Mouse (Mus musculus) gastrocnemius, postnatal 14 days (tissue): Measurements from ENCODE around the gene Hoxd11. TPM values are rescaled to one million over a fixed set of nuclear protein-coding genes. Genes with fewer than 3 reads are reported as not detected.

ENCODE experiments used
- DNase-seq: peaks from one replicate; pipeline ENCODE4 v3.0.0; 2021; ENCODE audit warnings: mixed read lengths
- intact Hi-C: fragments of 180-260 bp; cut with DNase I; formaldehyde crosslinking; loops from one replicate; pipeline ENCODE4 v1.15.1; 2025; ENCODE audit warnings: low total_unique reads
- total RNA-seq, 2 experiments: library from RNA; stranded (reverse); gene quantifications; 2 replicates each; pipeline ENCODE4 v1.2.3; 2021

Hoxd11 gene
- total RNA-seq, 2 experiments from 2014 or later: 0.29 TPM; not detected in 1

DNA sequence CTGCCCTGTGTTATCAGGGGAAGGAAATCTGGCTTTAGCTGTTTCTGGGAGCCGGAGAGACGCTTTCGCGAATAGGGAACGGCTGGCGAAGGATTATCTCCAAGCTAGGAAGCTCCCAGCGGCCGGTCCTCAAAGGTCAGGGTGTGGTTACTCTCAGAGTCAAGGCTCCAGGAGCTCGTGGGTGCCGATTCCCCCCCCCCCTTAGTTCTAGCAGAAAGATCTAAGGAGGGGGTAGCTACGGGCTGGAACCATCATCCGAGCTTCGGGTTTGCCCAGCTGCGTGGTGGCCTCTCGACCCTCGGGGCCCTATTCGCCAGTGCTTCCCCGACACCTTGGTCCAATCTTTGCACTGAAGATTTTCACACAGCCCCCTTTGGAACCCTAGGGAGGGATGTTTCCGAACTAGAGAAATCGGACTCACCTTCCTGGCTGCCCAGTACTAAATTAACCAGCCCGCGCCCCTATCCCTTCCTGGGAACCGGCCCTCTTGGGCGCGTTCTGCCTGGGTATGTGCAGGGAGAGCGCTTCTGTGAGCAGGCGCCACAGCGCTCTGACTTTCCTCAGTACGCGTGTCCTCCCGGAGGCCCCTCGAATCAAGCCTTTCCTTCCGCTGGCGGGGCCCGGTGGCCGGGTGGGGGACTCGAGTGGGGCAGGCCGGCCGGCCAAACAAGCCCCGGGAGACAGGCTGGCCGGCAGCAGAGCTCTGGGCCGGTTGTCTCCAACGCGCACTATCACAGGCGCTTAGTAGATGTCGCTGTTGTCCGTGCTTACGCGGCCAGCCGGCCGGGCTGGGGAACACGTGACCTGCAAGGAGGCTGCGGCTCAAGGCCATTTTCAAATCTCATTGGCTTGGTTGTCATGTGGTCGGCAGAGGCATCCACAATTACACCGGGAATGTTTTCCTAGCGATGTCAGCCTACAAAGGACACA lies 11.9 kb downstream of the Hoxd11 start, which contains the start of gene Hoxd10:
Gene Hoxd10, plus strand, starts transcription at position 903 of the 930 bp plus-strand sequence.
- peak; percentile 84 for DNase-seq
- intact Hi-C loops: no loop called here

DNA sequence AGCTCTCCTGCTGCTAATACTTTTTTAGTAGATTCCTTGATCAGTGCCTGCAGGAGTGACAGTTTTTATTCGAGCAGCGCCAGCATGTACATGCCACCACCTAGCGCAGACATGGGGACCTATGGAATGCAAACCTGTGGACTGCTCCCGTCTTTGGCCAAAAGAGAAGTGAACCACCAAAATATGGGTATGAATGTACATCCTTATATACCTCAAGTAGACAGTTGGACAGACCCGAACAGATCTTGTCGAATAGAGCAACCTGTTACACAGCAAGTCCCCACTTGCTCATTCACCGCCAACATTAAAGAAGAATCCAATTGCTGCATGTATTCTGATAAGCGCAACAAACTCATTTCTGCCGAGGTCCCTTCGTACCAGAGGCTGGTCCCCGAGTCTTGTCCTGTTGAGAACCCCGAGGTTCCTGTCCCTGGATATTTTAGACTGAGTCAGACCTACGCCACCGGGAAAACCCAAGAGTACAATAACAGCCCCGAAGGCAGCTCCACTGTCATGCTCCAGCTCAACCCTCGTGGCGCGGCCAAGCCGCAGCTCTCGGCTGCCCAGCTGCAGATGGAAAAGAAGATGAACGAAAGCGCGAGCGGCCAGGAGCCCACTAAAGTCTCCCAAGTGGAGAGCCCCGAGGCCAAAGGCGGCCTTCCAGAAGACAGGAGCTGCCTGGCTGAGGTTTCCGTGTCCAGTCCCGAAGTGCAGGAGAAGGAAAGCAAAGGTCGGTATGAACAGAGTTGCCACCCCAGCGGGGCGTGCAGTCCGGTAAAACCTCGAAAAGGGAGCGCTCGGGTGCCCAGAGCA lies 12.8 kb downstream of the Hoxd11 start:
- intact Hi-C loops: no loop called here
- no peak for DNase-seq

DNA sequence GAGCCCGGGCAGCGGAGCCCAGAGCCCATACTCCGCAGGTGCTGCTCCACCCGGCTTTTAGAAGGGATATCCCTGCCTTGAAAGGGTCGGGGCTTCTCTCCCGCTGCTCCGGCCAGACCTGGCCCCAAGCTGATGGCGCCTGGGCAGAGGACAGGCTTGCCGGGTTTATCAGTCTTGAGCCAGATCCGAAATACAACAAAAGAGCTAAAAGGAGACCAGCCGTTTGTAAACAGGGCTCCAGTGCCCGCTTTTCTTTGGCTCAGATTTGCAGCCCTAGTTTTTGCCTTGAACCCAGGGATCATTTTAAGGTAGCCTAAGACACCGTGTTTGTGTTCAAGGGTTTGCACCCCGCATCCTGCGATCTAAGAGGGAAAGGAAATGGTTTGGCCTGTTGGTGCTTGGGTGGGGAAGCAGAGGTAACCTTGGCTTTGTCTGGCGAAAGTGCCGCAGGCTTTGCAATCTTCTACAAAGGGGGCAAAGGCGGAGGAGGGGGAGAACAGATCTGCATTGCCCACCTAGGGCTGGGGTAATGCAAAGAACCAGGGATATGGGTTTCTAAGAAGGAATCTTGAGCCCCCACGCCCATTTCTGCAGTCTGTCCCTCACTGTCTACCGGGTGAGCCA lies 13.6 kb downstream of the Hoxd11 start:
- no peak for DNase-seq
- intact Hi-C loops: no loop called here

DNA sequence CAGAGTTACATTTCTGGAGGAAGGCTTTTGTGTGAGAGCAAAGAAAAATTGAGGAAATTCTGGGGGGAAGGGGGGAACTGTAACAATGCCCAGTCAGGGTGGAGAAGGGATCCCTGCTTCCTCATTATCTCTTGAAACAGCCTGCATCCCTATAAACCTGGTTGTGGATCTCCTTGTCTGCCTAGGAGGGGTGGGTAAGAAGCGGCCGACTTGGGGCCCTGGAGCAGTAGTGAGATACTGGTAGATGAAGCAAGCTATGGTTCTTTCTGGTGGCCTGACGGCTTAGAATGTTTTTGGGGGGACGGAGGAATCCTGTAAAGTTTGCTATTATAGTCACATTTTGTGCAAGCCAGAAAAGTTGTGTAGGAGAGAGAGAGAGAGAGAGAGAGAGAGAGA lies 14.1 kb downstream of the Hoxd11 start:
- DNase-seq: no peak
- intact Hi-C loops: no loop called here

DNA sequence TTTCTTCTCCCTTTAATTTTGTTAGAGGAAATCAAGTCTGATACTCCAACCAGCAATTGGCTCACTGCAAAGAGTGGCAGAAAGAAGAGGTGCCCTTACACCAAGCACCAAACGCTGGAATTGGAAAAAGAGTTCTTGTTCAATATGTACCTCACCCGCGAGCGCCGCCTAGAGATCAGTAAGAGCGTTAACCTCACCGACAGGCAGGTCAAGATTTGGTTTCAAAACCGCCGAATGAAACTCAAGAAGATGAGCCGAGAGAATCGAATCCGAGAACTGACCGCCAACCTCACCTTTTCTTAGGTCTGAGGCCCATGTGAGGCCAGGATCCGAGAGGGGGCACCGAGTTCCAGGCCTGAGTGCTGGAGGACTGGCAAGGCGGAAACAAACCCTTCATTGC lies 14.7 kb downstream of the Hoxd11 start:
- no peak for DNase-seq
- intact Hi-C loops: no loop called here

DNA sequence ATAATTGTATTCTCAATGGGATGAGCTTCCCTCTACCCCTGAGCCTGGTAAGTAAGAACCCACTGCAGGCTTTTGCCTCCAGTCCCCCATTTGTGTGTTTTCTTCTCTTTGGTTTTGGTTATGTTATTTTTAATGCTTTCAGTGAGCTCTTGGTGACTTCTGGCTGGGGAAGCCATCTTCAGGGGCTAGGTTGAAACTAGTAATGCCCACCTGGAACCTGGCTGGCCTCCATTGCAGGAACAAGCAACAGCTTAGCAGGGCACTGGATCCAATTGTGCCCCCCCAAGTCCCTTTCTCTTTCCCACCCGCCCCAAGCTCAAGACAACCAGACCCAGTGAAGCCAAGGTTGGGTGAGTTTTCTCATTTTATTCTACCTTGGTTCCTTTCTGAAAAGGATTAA lies 16.0 kb downstream of the Hoxd11 start:
- no peak for DNase-seq
- intact Hi-C loops: no loop called here

DNA sequence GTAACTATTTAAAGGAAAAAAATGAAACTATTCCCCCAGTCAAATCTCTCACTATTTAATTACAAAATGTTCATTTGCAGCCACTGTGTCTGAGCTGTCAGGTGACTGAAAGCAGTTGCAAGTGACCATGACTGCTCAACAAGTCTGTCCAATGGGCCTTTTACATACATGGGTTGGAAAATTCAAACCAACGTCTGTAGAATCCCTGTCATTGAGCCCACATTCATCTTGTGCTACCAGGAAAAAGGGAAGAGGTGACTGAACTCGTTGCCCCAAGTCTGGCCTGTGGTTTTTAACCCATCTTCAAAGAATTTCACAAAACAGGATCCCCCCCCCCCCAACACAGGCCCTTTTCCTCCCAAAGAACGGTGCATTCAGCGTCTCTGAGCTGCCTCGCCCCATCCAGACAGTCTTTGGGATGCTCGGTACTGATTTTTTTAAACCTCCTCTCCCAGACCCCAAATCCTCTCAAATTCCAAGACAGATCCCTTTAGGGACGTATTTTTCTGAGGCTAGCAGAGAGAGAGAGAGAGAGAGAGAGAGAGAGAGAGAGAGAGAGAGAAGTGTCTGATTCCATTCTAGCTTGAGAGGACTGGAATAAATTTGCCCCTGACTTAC lies 16.6 kb downstream of the Hoxd11 start:
- no peak for DNase-seq
- intact Hi-C loops: no loop called here

DNA sequence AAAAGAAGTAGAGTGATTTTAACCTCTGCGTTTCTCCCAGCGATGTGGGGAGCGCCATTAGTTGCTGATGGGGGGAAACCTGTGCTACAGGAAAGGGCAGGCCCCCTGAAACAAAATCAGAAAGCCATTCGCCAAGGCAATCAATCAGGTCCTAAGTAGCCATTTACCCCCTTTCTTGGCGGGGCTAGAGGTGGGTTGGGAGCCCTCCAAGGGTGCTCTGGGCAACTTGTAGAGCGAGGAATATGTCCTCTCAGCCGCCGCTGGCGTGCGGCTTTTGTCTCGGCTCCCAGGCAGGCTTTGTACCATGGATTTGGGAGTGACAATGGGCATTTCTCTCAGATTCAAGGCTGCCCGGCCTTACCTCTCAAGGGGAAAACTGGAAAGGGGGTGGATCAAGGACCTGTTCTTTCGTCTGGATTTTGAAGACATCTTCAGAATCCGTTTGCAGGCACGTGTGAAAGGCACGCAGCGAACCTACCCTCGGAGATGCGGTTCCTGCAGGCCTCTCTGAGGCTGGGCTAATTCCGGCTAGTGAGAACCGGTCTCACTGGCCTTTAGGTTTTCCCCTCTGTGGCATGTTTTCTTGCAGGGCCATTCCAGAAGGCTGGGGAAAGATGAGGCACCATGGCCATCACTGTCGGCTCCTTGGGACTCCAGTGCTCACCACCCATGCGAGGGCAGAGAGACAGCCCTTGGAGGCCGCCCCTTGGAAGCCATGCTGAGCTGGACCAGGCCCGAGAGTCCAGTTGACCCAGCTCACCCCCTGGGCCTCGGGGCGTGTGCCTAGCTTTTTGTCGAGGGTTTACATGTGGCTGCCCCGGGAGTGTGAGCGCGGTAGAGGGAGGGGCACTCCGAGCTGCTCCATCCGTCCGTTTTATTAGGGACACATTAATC lies 17.3 kb downstream of the Hoxd11 start:
- DNase-seq: no peak
- intact Hi-C loops: no loop called here

DNA sequence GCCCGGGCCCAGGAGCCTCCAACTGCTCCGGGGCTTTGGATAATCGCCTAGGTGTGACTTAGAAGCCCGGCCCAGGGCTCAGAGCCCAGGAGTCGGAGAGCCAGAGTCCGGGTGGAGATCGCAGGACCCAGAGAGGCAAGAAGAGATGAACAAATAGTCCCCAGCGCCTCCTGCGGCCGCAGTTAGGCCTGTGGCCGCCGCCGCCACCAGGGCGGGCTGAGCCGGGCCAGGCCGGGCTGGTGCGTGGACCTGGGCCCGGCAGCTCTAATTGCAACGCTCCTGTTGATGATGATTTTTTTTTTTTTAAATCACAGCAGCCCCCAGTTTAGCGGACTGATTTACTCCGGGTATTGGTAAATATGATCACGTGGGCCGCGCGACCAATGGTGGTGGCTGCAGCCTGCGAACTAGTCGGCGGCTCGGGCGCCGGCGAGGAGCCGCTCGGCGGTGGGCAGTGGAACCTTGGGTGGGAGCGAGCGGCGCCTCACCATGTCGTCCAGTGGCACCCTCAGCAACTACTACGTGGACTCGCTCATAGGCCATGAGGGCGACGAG lies 18.3 kb downstream of the Hoxd11 start, which contains the start of gene Hoxd9:
Gene Hoxd9, plus strand, starts transcription at position 161 of the 555 bp plus-strand sequence.
- peak; percentile 77 for DNase-seq
- intact Hi-C loops: no loop called here

DNA sequence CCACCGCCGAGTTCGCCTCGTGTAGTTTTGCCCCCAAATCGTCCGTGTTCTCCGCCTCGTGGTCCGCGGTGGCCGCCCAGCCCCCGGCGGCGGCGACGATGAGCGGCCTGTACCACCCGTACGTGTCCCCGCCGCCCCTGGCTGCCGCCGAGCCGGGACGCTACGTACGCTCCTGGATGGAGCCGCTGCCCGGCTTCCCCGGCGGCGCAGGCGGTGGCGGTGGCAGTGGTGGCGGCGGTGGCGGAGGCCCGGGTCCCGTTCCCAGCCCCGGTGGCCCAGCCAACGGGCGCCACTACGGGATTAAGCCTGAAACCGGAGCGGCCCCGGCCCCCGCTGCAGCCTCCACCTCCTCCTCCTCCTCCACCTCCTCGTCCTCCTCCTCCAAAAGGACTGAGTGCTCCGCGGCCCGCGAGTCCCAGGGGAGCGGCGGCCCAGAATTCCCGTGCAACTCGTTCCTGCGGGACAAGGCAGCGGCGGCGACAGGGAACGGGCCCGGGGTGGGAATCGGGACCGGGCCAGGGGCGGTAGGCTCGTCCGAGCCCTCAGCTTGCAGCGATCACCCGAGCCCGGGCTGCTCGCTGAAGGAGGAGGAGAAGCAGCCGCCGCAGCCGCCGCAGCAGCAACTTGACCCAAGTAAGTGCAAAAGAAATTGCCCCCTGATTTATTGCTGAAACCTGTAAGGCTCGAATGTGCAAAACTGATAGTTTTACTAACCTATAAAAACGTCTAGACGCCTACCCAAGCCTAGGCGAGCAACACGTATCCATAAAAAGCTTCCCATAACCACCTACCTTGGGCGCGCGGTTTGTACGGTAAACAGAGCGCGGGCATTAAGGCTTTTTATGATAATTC lies 19.1 kb downstream of the Hoxd11 start:
- no peak for DNase-seq

DNA sequence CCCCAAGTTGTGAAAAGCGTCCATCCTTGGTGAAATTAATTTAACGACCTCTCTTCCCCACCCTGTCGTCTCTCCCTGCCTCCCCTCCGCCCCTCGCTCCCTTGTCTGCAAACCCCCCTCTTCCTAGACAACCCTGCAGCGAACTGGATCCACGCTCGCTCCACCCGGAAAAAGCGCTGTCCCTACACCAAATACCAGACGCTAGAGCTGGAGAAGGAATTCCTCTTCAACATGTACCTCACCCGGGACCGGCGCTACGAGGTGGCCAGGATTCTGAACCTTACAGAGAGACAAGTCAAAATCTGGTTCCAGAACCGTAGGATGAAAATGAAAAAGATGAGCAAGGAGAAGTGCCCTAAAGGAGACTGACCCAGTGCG lies 19.7 kb downstream of the Hoxd11 start:
- DNase-seq: no peak
- intact Hi-C loops: no loop called here

More for the DNA sequence above, 19.1 kb downstream of the Hoxd11 start:
- intact Hi-C loops: no loop called here

DNA sequence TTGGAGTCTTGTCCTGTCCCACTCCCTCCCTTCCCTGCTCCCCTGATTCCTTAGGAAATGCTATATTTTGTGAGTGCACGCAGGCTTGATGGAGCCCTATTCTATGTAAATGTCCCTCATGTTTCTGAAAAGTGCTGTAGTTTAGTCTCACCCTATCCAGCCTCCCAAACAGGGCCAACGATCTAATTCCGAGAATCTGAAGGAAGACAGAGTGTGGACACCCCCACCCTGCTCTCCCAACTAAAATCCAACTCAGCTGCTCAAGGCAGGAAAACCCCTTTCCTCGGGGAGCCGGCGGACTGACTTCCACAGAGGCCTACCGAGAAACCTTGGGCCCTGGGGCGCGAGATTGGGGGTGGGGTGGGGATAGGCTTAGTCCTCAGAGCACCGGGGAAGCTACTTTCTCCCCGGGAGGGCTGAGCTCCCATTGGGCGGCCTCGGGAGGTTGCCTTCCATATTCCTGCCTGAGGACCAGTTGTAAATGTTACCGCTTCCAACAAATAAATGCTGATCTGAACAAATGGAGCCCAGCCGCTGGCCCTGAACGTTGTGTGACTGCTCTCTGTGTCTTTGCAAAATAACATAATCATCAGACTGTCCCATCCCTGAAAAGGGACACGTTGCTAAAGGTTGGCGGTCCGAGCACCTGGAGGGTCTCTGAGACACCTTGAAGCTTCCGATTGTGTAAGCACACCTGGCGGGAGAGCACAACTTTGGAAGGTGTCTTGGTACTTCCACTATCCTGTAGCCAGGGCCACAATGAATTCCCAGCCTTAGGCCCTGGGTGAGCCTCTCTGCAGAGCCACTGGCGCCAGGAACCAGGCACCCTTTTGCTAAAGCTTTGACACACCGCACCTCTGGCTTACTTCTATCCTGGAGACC lies 20.5 kb downstream of the Hoxd11 start:
- intact Hi-C loops: loop anchor here (5.0 kb wide), 3 partner anchors 267 to 612 kb away; no protein-coding TSS in a partner anchor
- no peak for DNase-seq

DNA sequence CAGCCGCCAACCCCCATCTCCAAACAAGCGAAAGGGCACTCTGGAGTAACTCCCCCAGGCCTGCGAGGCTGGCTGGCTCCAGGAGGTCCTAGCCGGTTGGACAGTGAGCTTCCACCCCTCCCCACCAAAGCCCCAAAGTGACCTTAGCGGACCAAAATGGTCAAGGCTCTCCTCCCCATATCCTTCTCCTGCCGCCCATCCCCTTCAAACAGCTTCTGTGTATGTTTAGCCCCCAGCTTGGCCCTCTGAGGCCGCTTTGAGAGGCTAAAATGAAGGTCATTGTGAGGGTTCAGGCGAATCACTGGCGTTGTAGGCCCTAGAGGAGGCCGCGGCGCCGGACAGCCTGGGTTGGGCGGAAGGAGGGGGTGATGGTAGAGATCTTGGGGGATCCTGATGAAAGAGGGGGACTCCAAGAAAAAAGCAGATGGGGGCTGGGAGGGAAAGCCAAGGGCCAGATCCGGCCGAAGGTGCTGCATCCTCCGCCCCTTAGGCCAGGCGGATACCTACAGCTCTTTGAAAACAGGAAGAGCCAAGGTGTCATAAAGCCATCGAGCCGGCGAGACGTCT lies 21.3 kb downstream of the Hoxd11 start:
- no peak for DNase-seq
- intact Hi-C loops: loop anchor here (5.0 kb wide), 3 partner anchors 267 to 612 kb away; no protein-coding TSS in a partner anchor

DNA sequence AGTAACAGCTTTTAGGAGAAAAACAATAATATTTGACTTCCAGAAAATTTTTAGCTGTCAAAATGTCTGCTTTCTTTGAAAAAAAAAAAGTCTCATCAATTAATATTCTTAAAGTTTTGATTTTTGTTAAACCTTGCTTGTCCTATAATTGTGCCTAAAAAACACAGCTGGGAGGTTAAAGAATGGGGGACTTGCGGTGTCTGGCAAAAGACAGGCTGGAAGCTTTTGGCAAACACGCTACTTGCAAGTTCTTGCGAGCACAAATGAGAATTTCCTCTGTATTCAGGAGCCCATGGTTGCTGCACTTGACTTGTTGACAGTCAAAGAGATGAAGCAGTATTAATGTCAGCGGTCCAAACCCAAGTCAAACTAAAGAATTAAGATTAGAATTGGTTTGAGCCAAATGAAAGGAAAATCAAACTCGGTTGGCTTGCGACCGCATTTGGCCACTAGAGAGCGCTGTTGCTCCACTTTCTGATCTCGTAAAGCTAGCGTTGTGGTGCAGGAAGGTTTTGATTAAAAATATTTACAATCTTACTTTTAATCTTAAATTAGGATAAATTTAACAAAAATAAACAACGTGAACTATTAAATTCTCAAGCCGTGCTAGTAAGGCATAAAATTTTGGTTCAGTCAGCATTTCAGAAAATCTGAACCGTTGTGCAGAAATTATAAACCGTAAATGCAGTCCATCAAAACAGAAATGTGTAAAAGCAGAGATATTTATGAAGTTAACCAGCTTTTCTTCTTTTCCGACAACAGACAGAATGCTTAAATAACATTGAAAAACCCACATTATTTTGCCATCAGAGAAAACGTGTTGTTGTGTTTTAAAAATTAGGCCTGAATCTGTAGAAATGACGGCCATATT lies 22.8 kb downstream of the Hoxd11 start:
- DNase-seq: no peak

DNA sequence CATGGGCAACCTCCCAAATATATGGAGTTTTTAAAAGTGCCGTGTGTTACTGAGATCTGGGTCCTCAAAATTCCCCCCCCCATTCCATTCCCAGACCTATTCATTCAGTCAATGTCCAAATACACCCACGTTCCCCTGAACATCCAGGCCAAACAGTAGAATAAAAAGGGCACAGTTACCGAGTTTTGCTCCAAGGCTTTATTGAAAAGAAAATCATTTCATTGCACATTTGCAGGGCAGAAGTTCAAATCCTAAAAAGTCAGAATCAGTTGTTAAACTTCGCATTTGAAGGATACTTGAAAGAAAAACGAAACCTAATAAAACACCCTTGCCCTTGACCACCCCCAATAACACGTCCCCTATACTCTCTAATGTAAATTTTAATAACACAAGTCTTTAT lies 23.5 kb downstream of the Hoxd11 start:
- no peak for DNase-seq
- intact Hi-C loops: loop anchor here (5.0 kb wide), 3 partner anchors 264 to 609 kb away; no protein-coding TSS in a partner anchor

More for the DNA sequence above, 22.8 kb downstream of the Hoxd11 start:
- intact Hi-C loops: loop anchor here (5.0 kb wide), 3 partner anchors 265 to 610 kb away; no protein-coding TSS in a partner anchor
